Mouse (Mus musculus) ES-Bruce4 (cell line): ENCODE data around the gene Rmnd5b.
A peak's percentile ranks its signal among the peaks of the same experiment; 100 is the strongest.

Experiments used
- CTCF ChIP-seq: IDR thresholded peaks from one replicate; pipeline ENCODE4 v1.8.1; 2011; ENCODE audit warnings: low read depth, low read length
- POLR2A ChIP-seq: IDR thresholded peaks from one replicate; pipeline ENCODE4 v1.8.1; 2011; ENCODE audit warnings: low read length; ENCODE audit not compliant: insufficient read depth

- no peak for TF ChIP-seq POLR2A
- TF ChIP-seq CTCF: peak; percentile 69
These were observed 53.0 kb downstream of the Rmnd5b start for GRCm38 (mm10) chr11:51582713-51583112.
